Mouse (Mus musculus): ENCODE measurements around the gene Ralgapa1. TPM values are rescaled to one million over a fixed set of nuclear protein-coding genes. Genes with fewer than 3 reads are reported as not detected.

Gene Ralgapa1
- polyA plus RNA-seq, 1 experiment from 2014 or later = 37.0 TPM

- peaks cover 17% of the 10 kb centered on the region for H3K36me3 ChIP-seq (ENCODE audit: control insufficient read depth, insufficient read depth, low read length)
Observed at GRCm38 (mm10) chr12:55837495-55837894, 16.5 kb upstream of the Ralgapa1 start.

GRCm38 (mm10) chr12:55836199-55836951 lies 15.4 kb upstream of the Ralgapa1 start, which contains the start of gene Brms1l:
Brms1l (plus strand) TSS chr12:55836324.
- H3K4me3 ChIP-seq (replicated peaks; ENCODE audit: low read depth, low read length) = peak within 1 kb of the TSS; percentile 76
- no peaks in the 10 kb centered on the region for H3K27me3 ChIP-seq (ENCODE audit: control insufficient read depth, insufficient read depth, low read length)
- 0 out of 2 replicates have a peak, but pooled peaks cover 8% of the 10 kb centered on the region for H3K36me3 ChIP-seq (ENCODE audit: control insufficient read depth, insufficient read depth, low read length)
- DNase-seq (peak; percentile 99), ATAC-seq (ENCODE audit: low FRiP score, low TSS enrichment) (peak; percentile 99)
- peaks cover 15% of the 10 kb centered on the region for H3K4me1 ChIP-seq (ENCODE audit: control insufficient read depth, insufficient read depth, low read length)
- H3K27ac ChIP-seq (replicated peaks; ENCODE audit: low read depth, low read length) = peak within 1 kb of the TSS; percentile 92
- peak within 1 kb of the TSS; percentile 72 for H3K4me2 ChIP-seq (ENCODE audit: low read length)
- H3K9ac ChIP-seq (replicated peaks; ENCODE audit: low read length) = peak within 1 kb of the TSS; percentile 78
- under 1% methylated on average over 77 of the region's 77 CpGs for WGBS
- no peaks in the 10 kb centered on the region for H3K9me3 ChIP-seq (ENCODE audit: control insufficient read depth, low read length)

More at GRCm38 (mm10) chr12:55837495-55837894, 16.5 kb upstream of the Ralgapa1 start:
- no peaks in the 10 kb centered on the region for H3K27me3 ChIP-seq (ENCODE audit: control insufficient read depth, insufficient read depth, low read length)
- peaks cover 15% of the 10 kb centered on the region for H3K4me1 ChIP-seq (ENCODE audit: control insufficient read depth, insufficient read depth, low read length)
- H3K9me3 ChIP-seq (ENCODE audit: control insufficient read depth, low read length) = no peaks in the 10 kb centered on the region
- no peak overlapping the region for H3K27ac ChIP-seq (replicated peaks; ENCODE audit: low read depth, low read length)
- H3K4me2 ChIP-seq (ENCODE audit: low read length) = peak overlapping the region; percentile 72
- no peak overlapping the region; the same call in 1 of the 2 replicates for H3K9ac ChIP-seq (replicated peaks; ENCODE audit: low read length)
- DNase-seq (no peak), ATAC-seq (ENCODE audit: low FRiP score, low TSS enrichment) (no peak)
- WGBS = 54% methylated on average over 3 of the region's 3 CpGs
- peak overlapping the region; percentile 76 for H3K4me3 ChIP-seq (replicated peaks; ENCODE audit: low read depth, low read length)

- under 1% methylated on average over 6 of the region's 6 CpGs for WGBS
- ATAC-seq (ENCODE audit: low FRiP score, low TSS enrichment) = no peak
- Histone ChIP-seq H3K4me3 (replicated peaks; ENCODE audit: low read depth, low read length) (peak overlapping the region; percentile 76), H3K9ac (replicated peaks; ENCODE audit: low read length) (peak overlapping the region; percentile 29; the same call in 1 of the 2 replicates), H3K4me1 (ENCODE audit: control insufficient read depth, insufficient read depth, low read length) (peaks cover 15% of the 10 kb centered on the region), H3K27me3 (ENCODE audit: control insufficient read depth, insufficient read depth, low read length) (no peaks in the 10 kb centered on the region), H3K36me3 (ENCODE audit: control insufficient read depth, insufficient read depth, low read length) (0 out of 2 replicates have a peak, but pooled peaks cover 8% of the 10 kb centered on the region), H3K4me2 (ENCODE audit: low read length) (peak overlapping the region; percentile 53), H3K9me3 (ENCODE audit: control insufficient read depth, low read length) (no peaks in the 10 kb centered on the region), H3K27ac (replicated peaks; ENCODE audit: low read depth, low read length) (peak overlapping the region; percentile 92)
- DNase-seq = no peak
Observed at GRCm38 (mm10) chr12:55835857-55836198, 14.9 kb upstream of the Ralgapa1 start.

GRCm38 (mm10) chr12:55834891-55835290 lies 13.9 kb upstream of the Ralgapa1 start:
- DNase-seq (no peak), ATAC-seq (ENCODE audit: low FRiP score, low TSS enrichment) (no peak)
- WGBS = 89% methylated on average over 8 of the region's 8 CpGs
- H3K27me3 ChIP-seq (ENCODE audit: control insufficient read depth, insufficient read depth, low read length) = no peaks in the 10 kb centered on the region
- H3K27ac ChIP-seq (replicated peaks; ENCODE audit: low read depth, low read length) = no peak overlapping the region
- H3K36me3 ChIP-seq (ENCODE audit: control insufficient read depth, insufficient read depth, low read length) = 0 out of 2 replicates have a peak, but pooled peaks cover 1% of the 10 kb centered on the region
- peaks cover 15% of the 10 kb centered on the region for H3K4me1 ChIP-seq (ENCODE audit: control insufficient read depth, insufficient read depth, low read length)
- H3K9me3 ChIP-seq (ENCODE audit: control insufficient read depth, low read length) = no peaks in the 10 kb centered on the region
- no peak overlapping the region for H3K4me2 ChIP-seq (ENCODE audit: low read length)
- no peak overlapping the region for H3K4me3 ChIP-seq (replicated peaks; ENCODE audit: low read depth, low read length)
- no peak overlapping the region for H3K9ac ChIP-seq (replicated peaks; ENCODE audit: low read length)

GRCm38 (mm10) chr12:55833906-55834625 lies 13.1 kb upstream of the Ralgapa1 start:
- 70% methylated on average over 9 of the region's 9 CpGs for WGBS
- no peak overlapping the region for H3K9ac ChIP-seq (replicated peaks; ENCODE audit: low read length)
- peaks cover 15% of the 10 kb centered on the region for H3K4me1 ChIP-seq (ENCODE audit: control insufficient read depth, insufficient read depth, low read length)
- no peak overlapping the region for H3K4me2 ChIP-seq (ENCODE audit: low read length)
- no peak for ATAC-seq (ENCODE audit: low FRiP score, low TSS enrichment)
- no peak overlapping the region for H3K27ac ChIP-seq (replicated peaks; ENCODE audit: low read depth, low read length)
- H3K9me3 ChIP-seq (ENCODE audit: control insufficient read depth, low read length) = no peaks in the 10 kb centered on the region
- DNase-seq = no peak
- no peaks in the 10 kb centered on the region for H3K36me3 ChIP-seq (ENCODE audit: control insufficient read depth, insufficient read depth, low read length)
- H3K27me3 ChIP-seq (ENCODE audit: control insufficient read depth, insufficient read depth, low read length) = no peaks in the 10 kb centered on the region
- H3K4me3 ChIP-seq (replicated peaks; ENCODE audit: low read depth, low read length) = no peak overlapping the region

GRCm38 (mm10) chr12:55832961-55833360 lies 12.0 kb upstream of the Ralgapa1 start:
- Histone ChIP-seq H3K36me3 (ENCODE audit: control insufficient read depth, insufficient read depth, low read length) (no peaks in the 10 kb centered on the region), H3K27me3 (ENCODE audit: control insufficient read depth, insufficient read depth, low read length) (no peaks in the 10 kb centered on the region), H3K9ac (replicated peaks; ENCODE audit: low read length) (no peak overlapping the region), H3K4me2 (ENCODE audit: low read length) (no peak overlapping the region), H3K9me3 (ENCODE audit: control insufficient read depth, low read length) (no peaks in the 10 kb centered on the region), H3K4me3 (replicated peaks; ENCODE audit: low read depth, low read length) (no peak overlapping the region), H3K27ac (replicated peaks; ENCODE audit: low read depth, low read length) (no peak overlapping the region), H3K4me1 (ENCODE audit: control insufficient read depth, insufficient read depth, low read length) (peaks cover 12% of the 10 kb centered on the region)
- ATAC-seq (ENCODE audit: low FRiP score, low TSS enrichment) (no peak), DNase-seq (no peak)

GRCm38 (mm10) chr12:55831101-55831500 lies 10.1 kb upstream of the Ralgapa1 start:
- Histone ChIP-seq H3K27ac (replicated peaks; ENCODE audit: low read depth, low read length) (no peak overlapping the region), H3K27me3 (ENCODE audit: control insufficient read depth, insufficient read depth, low read length) (no peaks in the 10 kb centered on the region), H3K4me2 (ENCODE audit: low read length) (no peak overlapping the region), H3K9me3 (ENCODE audit: control insufficient read depth, low read length) (no peaks in the 10 kb centered on the region), H3K9ac (replicated peaks; ENCODE audit: low read length) (no peak overlapping the region), H3K4me1 (ENCODE audit: control insufficient read depth, insufficient read depth, low read length) (no peaks in the 10 kb centered on the region), H3K36me3 (ENCODE audit: control insufficient read depth, insufficient read depth, low read length) (no peaks in the 10 kb centered on the region), H3K4me3 (replicated peaks; ENCODE audit: low read depth, low read length) (no peak overlapping the region)
- no peak for ATAC-seq (ENCODE audit: low FRiP score, low TSS enrichment)
- WGBS = 15% methylated on average over 2 of the region's 2 CpGs
- DNase-seq = peak; percentile 82

- H3K4me3 ChIP-seq (replicated peaks; ENCODE audit: low read depth, low read length) = no peak overlapping the region
- 78% methylated on average over 2 of the region's 2 CpGs for WGBS
- no peak overlapping the region for H3K9ac ChIP-seq (replicated peaks; ENCODE audit: low read length)
- no peaks in the 10 kb centered on the region for H3K36me3 ChIP-seq (ENCODE audit: control insufficient read depth, insufficient read depth, low read length)
- H3K27me3 ChIP-seq (ENCODE audit: control insufficient read depth, insufficient read depth, low read length) = no peaks in the 10 kb centered on the region
- no peaks in the 10 kb centered on the region for H3K4me1 ChIP-seq (ENCODE audit: control insufficient read depth, insufficient read depth, low read length)
- no peaks in the 10 kb centered on the region for H3K9me3 ChIP-seq (ENCODE audit: control insufficient read depth, low read length)
- H3K27ac ChIP-seq (replicated peaks; ENCODE audit: low read depth, low read length) = no peak overlapping the region
- H3K4me2 ChIP-seq (ENCODE audit: low read length) = no peak overlapping the region
- DNase-seq (no peak), ATAC-seq (ENCODE audit: low FRiP score, low TSS enrichment) (no peak)
Observed at GRCm38 (mm10) chr12:55825537-55825936, 4.6 kb upstream of the Ralgapa1 start.
